Mouse (Mus musculus) kidney, embryonic 14.5 days (tissue): ENCODE results near the gene Rgs14. TPM values are rescaled to one million over a fixed set of nuclear protein-coding genes. Genes with fewer than 3 reads are reported as not detected.

ENCODE experiments used
- ATAC-seq: fragments of 200-750 bp; cut with Nextera tagmentation; 2 replicates; pipeline ENCODE4 v1.8.0; 2017; ENCODE audit warnings: moderate number of reproducible peaks, mild to moderate bottlenecking, moderate TSS enrichment, moderate library complexity; ENCODE audit not compliant: low FRiP score, low TSS enrichment
- H3K27ac ChIP-seq: fragments of 300-500 bp; sonication (generic); 2 replicates; pipeline ENCODE4 v1.5.1; 2014; ENCODE audit warnings: low read depth, mild to moderate bottlenecking, low read length, moderate library complexity, mixed read lengths
- H3K27me3 ChIP-seq: fragments of 300-500 bp; sonication (generic); 2 replicates; pipeline ENCODE4 v1.6.1; 2014; ENCODE audit warnings: mild to moderate bottlenecking, low read length; ENCODE audit not compliant: control insufficient read depth, insufficient read depth
- H3K36me3 ChIP-seq: fragments of 300-500 bp; sonication (generic); 2 replicates; pipeline ENCODE4 v1.6.1; 2014; ENCODE audit warnings: low read length, mixed read lengths; ENCODE audit not compliant: control insufficient read depth, insufficient read depth
- H3K4me1 ChIP-seq: fragments of 300-500 bp; sonication (generic); 2 replicates; pipeline ENCODE4 v1.6.1; 2014; ENCODE audit warnings: low read length, mixed read lengths; ENCODE audit not compliant: control insufficient read depth, insufficient read depth
- H3K4me2 ChIP-seq: fragments of 300-500 bp; sonication (generic); replicated peaks from 2 replicates; pipeline ENCODE4 v1.6.1; 2014; ENCODE audit warnings: low read depth, mild to moderate bottlenecking, low read length
- H3K4me3 ChIP-seq: fragments of 300-500 bp; sonication (generic); 2 replicates; pipeline ENCODE4 v1.5.1; 2014; ENCODE audit warnings: mild to moderate bottlenecking, low read length
- H3K9ac ChIP-seq: fragments of 300-500 bp; sonication (generic); 2 replicates; pipeline ENCODE4 v1.6.1; 2014; ENCODE audit warnings: low read depth, mild to moderate bottlenecking, low read length, moderate library complexity
- H3K9me3 ChIP-seq: fragments of 300-500 bp; sonication (generic); 2 replicates; pipeline ENCODE4 v1.6.1; 2016; ENCODE audit warnings: low read length; ENCODE audit not compliant: control insufficient read depth
- WGBS: fragments of 180-500 bp; shearing (Covaris S2); extraction: QIAGEN DNeasy Blood & Tissue Kit; methylation state at CpG from one replicate; pipeline ENCODE4 v1.1.7; 2014; 5-methylcytosine and 5-hydroxymethylcytosine counted together
- polyA plus RNA-seq: library from polyadenylated mRNA; unstranded; fragments of >200 nt; fragmentation: Nextera tagmentation; extraction: Ambion mirVana; gene quantifications from 2 replicates; pipeline ENCODE4 v1.2.1, GENCODE M21; 2014

Gene Rgs14
- polyA plus RNA-seq, 1 experiment from 2014 or later = 0.92 TPM

- 12% methylated on average over 35 of the region's 35 CpGs for WGBS
- ATAC-seq = peak; percentile 58
- Histone ChIP-seq H3K9me3 (no peaks in the 10 kb centered on the region), H3K27ac (no peak overlapping the region), H3K9ac (0 out of 2 replicates have a peak overlapping the region, but pooled peaks have one; percentile 29), H3K4me1 (0 out of 2 replicates have a peak, but pooled peaks cover 9% of the 10 kb centered on the region), H3K36me3 (no peaks in the 10 kb centered on the region), H3K4me3 (peak overlapping the region; percentile 24; the same call in 1 of the 2 replicates), H3K27me3 (peaks cover 37% of the 10 kb centered on the region), H3K4me2 (no peak overlapping the region; the same call in 1 of the 2 replicates)
Measured at GRCm38 (mm10) chr13:55420933-55421800, 51.6 kb downstream of the Rgs14 start.

- no peaks in the 10 kb centered on the region for H3K4me1 ChIP-seq
- WGBS = 89% methylated on average over 10 of the region's 10 CpGs
Measured at GRCm38 (mm10) chr13:55426613-55427012, 57.1 kb downstream of the Rgs14 start, which contains the start of gene F12. F12 (minus strand) TSS chr13:55426793.

GRCm38 (mm10) chr13:55429226-55429888, 59.8 kb downstream of the Rgs14 start:
- 56% methylated on average over 12 of the region's 12 CpGs for WGBS
- no peak for ATAC-seq

More at GRCm38 (mm10) chr13:55426613-55427012, 57.1 kb downstream of the Rgs14 start, which contains the start of gene F12:
- no peak within 1 kb of the TSS for H3K27ac ChIP-seq
- H3K9me3 ChIP-seq = no peaks in the 10 kb centered on the region
- H3K4me3 ChIP-seq = no peak within 1 kb of the TSS
- no peak within 1 kb of the TSS for H3K9ac ChIP-seq
- no peak for ATAC-seq
- peaks cover 5% of the 10 kb centered on the region for H3K27me3 ChIP-seq
- H3K4me2 ChIP-seq = no peak within 1 kb of the TSS
- no peaks in the 10 kb centered on the region for H3K36me3 ChIP-seq

GRCm38 (mm10) chr13:55430566-55430965, 61.0 kb downstream of the Rgs14 start:
- Histone ChIP-seq H3K36me3 (no peaks in the 10 kb centered on the region), H3K27ac (no peak overlapping the region), H3K4me1 (no peaks in the 10 kb centered on the region), H3K27me3 (no peaks in the 10 kb centered on the region), H3K4me3 (no peak overlapping the region), H3K9ac (no peak overlapping the region), H3K4me2 (no peak overlapping the region), H3K9me3 (0 out of 2 replicates have a peak, but pooled peaks cover 4% of the 10 kb centered on the region)
- 79% methylated on average over 2 of the region's 2 CpGs for WGBS
- ATAC-seq = no peak

More at GRCm38 (mm10) chr13:55429226-55429888, 59.8 kb downstream of the Rgs14 start:
- Histone ChIP-seq H3K27me3 (no peaks in the 10 kb centered on the region), H3K9me3 (0 out of 2 replicates have a peak, but pooled peaks cover 4% of the 10 kb centered on the region), H3K27ac (no peak overlapping the region), H3K4me1 (no peaks in the 10 kb centered on the region), H3K4me2 (no peak overlapping the region), H3K9ac (no peak overlapping the region), H3K36me3 (no peaks in the 10 kb centered on the region), H3K4me3 (no peak overlapping the region)

GRCm38 (mm10) chr13:55431889-55432685, 62.6 kb downstream of the Rgs14 start:
- H3K9me3 ChIP-seq = 0 out of 2 replicates have a peak, but pooled peaks cover 4% of the 10 kb centered on the region
- ATAC-seq = no peak
- H3K27ac ChIP-seq = no peak overlapping the region
- no peaks in the 10 kb centered on the region for H3K4me1 ChIP-seq
- H3K9ac ChIP-seq = no peak overlapping the region
- no peaks in the 10 kb centered on the region for H3K36me3 ChIP-seq
- H3K4me3 ChIP-seq = no peak overlapping the region
- WGBS = 78% methylated on average over 10 of the region's 10 CpGs
- H3K4me2 ChIP-seq = no peak overlapping the region
- no peaks in the 10 kb centered on the region for H3K27me3 ChIP-seq

Other genes with a start within 250 kb of the Rgs14 start
- not detected in 2 replicates for gene Gm17617, start 236.2 kb upstream of the Rgs14 start, polyA plus RNA-seq
- gene Fgfr4, start 217.1 kb upstream of the Rgs14 start, polyA plus RNA-seq = 9.9 and 14.9 TPM in 2 replicates
- gene Nsd1, start 159.9 kb upstream of the Rgs14 start, polyA plus RNA-seq = 71.2 and 93.6 TPM in 2 replicates
- 482 and 508 TPM in 2 replicates for gene Prelid1, start 49.2 kb upstream of the Rgs14 start, polyA plus RNA-seq
- 80.1 and 92.5 TPM in 2 replicates for gene Rab24, start 47.8 kb upstream of the Rgs14 start, polyA plus RNA-seq
- gene Mxd3, start 39.9 kb upstream of the Rgs14 start, polyA plus RNA-seq = 25.7 and 31.2 TPM in 2 replicates
- gene Lman2, start 6.9 kb upstream of the Rgs14 start, polyA plus RNA-seq = 75.0 and 108 TPM in 2 replicates
- gene Slc34a1, start 28.5 kb downstream of the Rgs14 start, polyA plus RNA-seq = 15.5 and 39.4 TPM in 2 replicates
- not detected in 2 replicates for gene Pfn3, start 45.5 kb downstream of the Rgs14 start, polyA plus RNA-seq
- not detected in 2 replicates for gene F12, start 57.1 kb downstream of the Rgs14 start, polyA plus RNA-seq
- 38.9 and 59.3 TPM in 2 replicates for gene Grk6, start 75.3 kb downstream of the Rgs14 start, polyA plus RNA-seq
- gene Prr7, start 94.5 kb downstream of the Rgs14 start, polyA plus RNA-seq = 0.77 and 3.4 TPM in 2 replicates
- gene Dbn1, start 118.4 kb downstream of the Rgs14 start, polyA plus RNA-seq = 118 and 164 TPM in 2 replicates
- gene Pdlim7, start 143.9 kb downstream of the Rgs14 start, polyA plus RNA-seq = 136 and 141 TPM in 2 replicates
- 1.9 and 2.2 TPM in 2 replicates for gene Dok3, start 159.6 kb downstream of the Rgs14 start, polyA plus RNA-seq
- gene Ddx41, start 166.9 kb downstream of the Rgs14 start, polyA plus RNA-seq = 94.1 and 94.7 TPM in 2 replicates
- gene Fam193b, start 201.4 kb downstream of the Rgs14 start, polyA plus RNA-seq = 36.7 and 39.3 TPM in 2 replicates
- 73.5 and 232 TPM in 2 replicates for gene Tmed9, start 204.0 kb downstream of the Rgs14 start, polyA plus RNA-seq
- gene B4galt7, start 230.2 kb downstream of the Rgs14 start, polyA plus RNA-seq = 13.5 and 18.2 TPM in 2 replicates